Mouse (Mus musculus): ENCODE results near the gene Slc25a10.

Slc25a10 gene

GRCm38 (mm10) chr11:120484265-120484981 is 7.2 kb upstream of the Slc25a10 start, which contains the start of gene Mrpl12:
TSS of gene Mrpl12 (plus strand) at chr11:120484613.
- DNase-seq (ENCODE audit: low read depth, low spot score), result peak; percentile 74

GRCm38 (mm10) chr11:120485251-120485650 is 6.4 kb upstream of the Slc25a10 start:
- DNase-seq (ENCODE audit: low read depth, low spot score), result no peak

GRCm38 (mm10) chr11:120488516-120488915 is 3.1 kb upstream of the Slc25a10 start:
- no peak for DNase-seq (ENCODE audit: low read depth, low spot score)

GRCm38 (mm10) chr11:120489054-120489761 is 2.4 kb upstream of the Slc25a10 start:
- DNase-seq (ENCODE audit: low read depth, low spot score), result peak; percentile 82

GRCm38 (mm10) chr11:120490291-120491046 is 1.2 kb upstream of the Slc25a10 start:
- no peak for DNase-seq (ENCODE audit: low read depth, low spot score)

- DNase-seq (ENCODE audit: low read depth, low spot score), result peak; percentile 36
Observed at GRCm38 (mm10) chr11:120492024-120492877, 611 bp downstream of the Slc25a10 start.

- no peak for DNase-seq (ENCODE audit: low read depth, low spot score)
Observed at GRCm38 (mm10) chr11:120492878-120493203, 1.2 kb downstream of the Slc25a10 start.

GRCm38 (mm10) chr11:120493351-120493750 is 1.7 kb downstream of the Slc25a10 start:
- DNase-seq (ENCODE audit: low read depth, low spot score), result no peak

GRCm38 (mm10) chr11:120493911-120494310 is 2.3 kb downstream of the Slc25a10 start:
- DNase-seq (ENCODE audit: low read depth, low spot score), result no peak

- DNase-seq (ENCODE audit: low read depth, low spot score), result no peak
Observed at GRCm38 (mm10) chr11:120497436-120497835, 5.8 kb downstream of the Slc25a10 start.

- no peak for DNase-seq (ENCODE audit: low read depth, low spot score)
Observed at GRCm38 (mm10) chr11:120498226-120498625, 6.6 kb downstream of the Slc25a10 start.

GRCm38 (mm10) chr11:120498891-120499290 is 7.3 kb downstream of the Slc25a10 start:
- DNase-seq (ENCODE audit: low read depth, low spot score), result no peak

- DNase-seq (ENCODE audit: low read depth, low spot score), result no peak
Observed at GRCm38 (mm10) chr11:120499894-120500293, 8.3 kb downstream of the Slc25a10 start.

GRCm38 (mm10) chr11:120500357-120500756 is 8.7 kb downstream of the Slc25a10 start:
- no peak for DNase-seq (ENCODE audit: low read depth, low spot score)

GRCm38 (mm10) chr11:120501018-120501417 is 9.4 kb downstream of the Slc25a10 start:
- no peak for DNase-seq (ENCODE audit: low read depth, low spot score)

GRCm38 (mm10) chr11:120501701-120502100 is 10.1 kb downstream of the Slc25a10 start:
- no peak for DNase-seq (ENCODE audit: low read depth, low spot score)

GRCm38 (mm10) chr11:120505661-120506060 is 14.0 kb downstream of the Slc25a10 start:
- DNase-seq (ENCODE audit: low read depth, low spot score), result no peak

GRCm38 (mm10) chr11:120506899-120507298 is 15.3 kb downstream of the Slc25a10 start:
- no peak for DNase-seq (ENCODE audit: low read depth, low spot score)

- no peak for DNase-seq (ENCODE audit: low read depth, low spot score)
Observed at GRCm38 (mm10) chr11:120507611-120508289, 16.1 kb downstream of the Slc25a10 start.

GRCm38 (mm10) chr11:120508290-120508870 is 16.7 kb downstream of the Slc25a10 start:
- no peak for DNase-seq (ENCODE audit: low read depth, low spot score)
